Mouse (Mus musculus) embryo, embryonic 10.5 days (tissue): ENCODE data around the gene Capn8.

ENCODE experiments used
- DNase-seq: peaks from one replicate; pipeline ENCODE4 v3.0.0-alpha.2; 2015; ENCODE audit warnings: low spot score

The Capn8 gene

DNA sequence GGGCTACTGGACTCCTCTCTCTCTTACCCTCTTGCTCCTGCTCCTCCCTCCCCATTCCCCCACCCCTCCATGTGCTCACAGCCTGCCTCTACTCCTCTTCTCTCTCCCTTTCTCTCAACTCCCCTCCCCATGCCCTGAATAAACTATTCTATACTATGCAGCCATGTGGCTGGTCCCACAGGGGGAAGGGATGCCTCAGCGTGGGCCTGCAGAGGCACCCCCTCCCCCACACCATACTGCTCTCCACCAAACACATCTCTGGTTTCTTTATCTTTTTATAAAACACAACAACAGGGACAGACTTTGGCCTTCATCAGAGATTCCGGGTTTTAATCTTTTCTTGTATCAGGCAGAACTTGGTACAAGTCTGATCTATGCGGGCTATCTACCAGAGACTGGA is 114.4 kb downstream of the Capn8 start:
- DNase-seq: no peak

- DNase-seq: no peak
Observed at GRCm38 (mm10) chr1:182679582-182679981, 114.8 kb downstream of the Capn8 start.
